Mouse (Mus musculus) embryonic facial prominence, embryonic 13.5 days (tissue): ENCODE measurements at regions not wholly inside any gene's neighbourhood (a gene's known extent, or its start where the extent isn't known, plus 50 kb on each side); places are given as distances from the start of the nearest gene placed in this dataset.

Experiments
- ATAC-seq: fragments of 200-750 bp; cut with Nextera tagmentation; 2 replicates; pipeline ENCODE4 v1.8.0; 2017; ENCODE audit warnings: low read depth; ENCODE audit not compliant: insufficient number of reproducible peaks, insufficient read depth, low FRiP score, low TSS enrichment
- H3K27ac ChIP-seq: fragments of 300-500 bp; sonication (generic); 2 replicates; pipeline ENCODE4 v1.5.1; 2015; ENCODE audit warnings: moderate library complexity, mild to moderate bottlenecking, inconsistent platforms
- H3K27me3 ChIP-seq: fragments of 300-500 bp; sonication (generic); 2 replicates; pipeline ENCODE4 v1.6.1; 2015; ENCODE audit warnings: mild to moderate bottlenecking, inconsistent platforms
- H3K36me3 ChIP-seq: fragments of 300-500 bp; sonication (generic); 2 replicates; pipeline ENCODE4 v1.6.1; 2015; ENCODE audit warnings: mild to moderate bottlenecking, inconsistent platforms
- H3K4me1 ChIP-seq: fragments of 300-500 bp; sonication (generic); 2 replicates; pipeline ENCODE4 v1.6.1; 2015; ENCODE audit warnings: inconsistent platforms
- H3K4me2 ChIP-seq: fragments of 300-500 bp; sonication (generic); 2 replicates; pipeline ENCODE4 v1.6.1; 2015; ENCODE audit warnings: moderate library complexity, mild to moderate bottlenecking, inconsistent platforms
- H3K4me3 ChIP-seq: fragments of 300-500 bp; sonication (generic); 2 replicates; pipeline ENCODE4 v1.5.1; 2015; ENCODE audit warnings: mild to moderate bottlenecking, inconsistent platforms
- H3K9ac ChIP-seq: fragments of 300-500 bp; sonication (generic); 2 replicates; pipeline ENCODE4 v1.6.1; 2015; ENCODE audit warnings: mild to moderate bottlenecking, inconsistent platforms
- H3K9me3 ChIP-seq: fragments of 300-500 bp; sonication (generic); 2 replicates; pipeline ENCODE4 v1.6.1; 2016; ENCODE audit warnings: inconsistent platforms
- WGBS: fragments of 180-500 bp; shearing (Covaris S2); methylation state at CpG from one replicate; pipeline ENCODE4 v1.1.7; 2015; ENCODE audit warnings: mixed read lengths; 5-methylcytosine and 5-hydroxymethylcytosine counted together

GRCm38 (mm10) chr13:119333915-119334314 is 94.5 kb upstream of the Paip1 start:
- Histone ChIP-seq H3K9me3 (no peaks in the 10 kb centered on the region), H3K4me3 (no peak overlapping the region), H3K36me3 (peaks cover 32% of the 10 kb centered on the region), H3K27ac (no peak overlapping the region), H3K4me2 (no peak overlapping the region), H3K9ac (no peak overlapping the region), H3K27me3 (no peaks in the 10 kb centered on the region), H3K4me1 (no peaks in the 10 kb centered on the region)
- WGBS = 82% methylated on average over 6 of the region's 6 CpGs
- ATAC-seq = peak; percentile 26; the same call in 1 of the 2 replicates

- no peak for ATAC-seq
- WGBS = 95% methylated on average over 5 of the region's 5 CpGs
These were observed 90.5 kb upstream of the Paip1 start for GRCm38 (mm10) chr13:119337861-119338260.

GRCm38 (mm10) chr13:119339016-119339415 is 89.4 kb upstream of the Paip1 start:
- 60% methylated on average over 5 of the region's 5 CpGs for WGBS
- Histone ChIP-seq H3K4me1 (no peaks in the 10 kb centered on the region), H3K36me3 (peaks cover 36% of the 10 kb centered on the region), H3K27me3 (no peaks in the 10 kb centered on the region), H3K27ac (no peak overlapping the region), H3K9ac (no peak overlapping the region), H3K4me2 (no peak overlapping the region), H3K4me3 (no peak overlapping the region), H3K9me3 (no peaks in the 10 kb centered on the region)
- no peak for ATAC-seq

More at GRCm38 (mm10) chr13:119337861-119338260, 90.5 kb upstream of the Paip1 start:
- no peak overlapping the region for H3K27ac ChIP-seq
- H3K9ac ChIP-seq = no peak overlapping the region
- no peak overlapping the region for H3K4me3 ChIP-seq
- H3K9me3 ChIP-seq = no peaks in the 10 kb centered on the region
- H3K4me2 ChIP-seq = no peak overlapping the region
- H3K36me3 ChIP-seq = peaks cover 32% of the 10 kb centered on the region
- H3K4me1 ChIP-seq = no peaks in the 10 kb centered on the region
- H3K27me3 ChIP-seq = no peaks in the 10 kb centered on the region

- Histone ChIP-seq H3K27ac (no peak overlapping the region), H3K27me3 (no peaks in the 10 kb centered on the region)
These were observed 88.6 kb upstream of the Paip1 start for GRCm38 (mm10) chr13:119339762-119340161.

GRCm38 (mm10) chr13:119341833-119342232 is 86.6 kb upstream of the Paip1 start:
- no peak overlapping the region for H3K4me2 ChIP-seq
- H3K9me3 ChIP-seq = no peaks in the 10 kb centered on the region
- peaks cover 28% of the 10 kb centered on the region for H3K36me3 ChIP-seq
- no peak overlapping the region for H3K4me3 ChIP-seq
- no peaks in the 10 kb centered on the region for H3K27me3 ChIP-seq
- no peak for ATAC-seq
- H3K4me1 ChIP-seq = no peaks in the 10 kb centered on the region
- H3K9ac ChIP-seq = no peak overlapping the region
- no peak overlapping the region for H3K27ac ChIP-seq
- WGBS = 31% methylated on average over 2 of the region's 2 CpGs

More at GRCm38 (mm10) chr13:119339762-119340161, 88.6 kb upstream of the Paip1 start:
- 92% methylated on average over 11 of the region's 11 CpGs for WGBS
- Histone ChIP-seq H3K4me2 (no peak overlapping the region), H3K36me3 (peaks cover 36% of the 10 kb centered on the region), H3K9ac (no peak overlapping the region), H3K4me1 (no peaks in the 10 kb centered on the region), H3K4me3 (no peak overlapping the region), H3K9me3 (no peaks in the 10 kb centered on the region)
- ATAC-seq = no peak

GRCm38 (mm10) chr13:119342761-119343160 is 85.6 kb upstream of the Paip1 start:
- Histone ChIP-seq H3K9ac (no peak overlapping the region), H3K4me2 (no peak overlapping the region), H3K9me3 (no peaks in the 10 kb centered on the region), H3K36me3 (peaks cover 20% of the 10 kb centered on the region), H3K27ac (no peak overlapping the region), H3K4me1 (no peaks in the 10 kb centered on the region), H3K27me3 (no peaks in the 10 kb centered on the region), H3K4me3 (no peak overlapping the region)
- no peak for ATAC-seq
- 78% methylated on average over 7 of the region's 7 CpGs for WGBS

GRCm38 (mm10) chr13:119347988-119348387 is 80.4 kb upstream of the Paip1 start:
- H3K36me3 ChIP-seq = peaks cover 23% of the 10 kb centered on the region
- no peaks in the 10 kb centered on the region for H3K27me3 ChIP-seq
- H3K4me1 ChIP-seq = peaks cover 5% of the 10 kb centered on the region
- no peak overlapping the region for H3K4me3 ChIP-seq
- ATAC-seq = no peak
- no peak overlapping the region for H3K4me2 ChIP-seq
- WGBS = 100% methylated on average over 3 of the region's 3 CpGs
- no peaks in the 10 kb centered on the region for H3K9me3 ChIP-seq
- no peak overlapping the region for H3K27ac ChIP-seq
- no peak overlapping the region for H3K9ac ChIP-seq

- peaks cover 5% of the 10 kb centered on the region for H3K4me1 ChIP-seq
- no peaks in the 10 kb centered on the region for H3K9me3 ChIP-seq
- H3K27me3 ChIP-seq = no peaks in the 10 kb centered on the region
- H3K27ac ChIP-seq = no peak overlapping the region
- ATAC-seq = peak; percentile 20; the same call in 1 of the 2 replicates
- no peak overlapping the region for H3K4me3 ChIP-seq
- H3K36me3 ChIP-seq = peaks cover 45% of the 10 kb centered on the region
- no peak overlapping the region for H3K4me2 ChIP-seq
- WGBS = 30% methylated on average over 13 of the region's 13 CpGs
- no peak overlapping the region for H3K9ac ChIP-seq
These were observed 77.1 kb upstream of the Paip1 start for GRCm38 (mm10) chr13:119351346-119351745.

- 0 out of 2 replicates have a peak, but pooled peaks cover 3% of the 10 kb centered on the region for H3K9me3 ChIP-seq
- no peak overlapping the region for H3K9ac ChIP-seq
- WGBS = 79% methylated on average over 3 of the region's 3 CpGs
- no peaks in the 10 kb centered on the region for H3K4me1 ChIP-seq
- peaks cover 63% of the 10 kb centered on the region for H3K36me3 ChIP-seq
- no peaks in the 10 kb centered on the region for H3K27me3 ChIP-seq
- no peak overlapping the region for H3K27ac ChIP-seq
- no peak overlapping the region for H3K4me3 ChIP-seq
- H3K4me2 ChIP-seq = no peak overlapping the region
- ATAC-seq = no peak
These were observed 69.7 kb upstream of the Paip1 start for GRCm38 (mm10) chr13:119358696-119359095.

GRCm38 (mm10) chr13:119363379-119363778 is 65.0 kb upstream of the Paip1 start:
- H3K4me2 ChIP-seq = no peak overlapping the region
- peaks cover 50% of the 10 kb centered on the region for H3K36me3 ChIP-seq
- H3K4me1 ChIP-seq = no peaks in the 10 kb centered on the region
- ATAC-seq = no peak
- H3K9ac ChIP-seq = no peak overlapping the region
- no peak overlapping the region for H3K27ac ChIP-seq
- no peaks in the 10 kb centered on the region for H3K27me3 ChIP-seq
- H3K4me3 ChIP-seq = no peak overlapping the region
- WGBS = 44% methylated on average over 3 of the region's 3 CpGs
- 0 out of 2 replicates have a peak, but pooled peaks cover 3% of the 10 kb centered on the region for H3K9me3 ChIP-seq

GRCm38 (mm10) chr13:119364160-119364559 is 64.2 kb upstream of the Paip1 start:
- peaks cover 57% of the 10 kb centered on the region for H3K36me3 ChIP-seq
- no peak overlapping the region for H3K4me3 ChIP-seq
- no peak overlapping the region for H3K9ac ChIP-seq
- no peak overlapping the region for H3K27ac ChIP-seq
- 0 out of 2 replicates have a peak, but pooled peaks cover 3% of the 10 kb centered on the region for H3K9me3 ChIP-seq
- H3K4me2 ChIP-seq = no peak overlapping the region
- H3K27me3 ChIP-seq = no peaks in the 10 kb centered on the region
- H3K4me1 ChIP-seq = no peaks in the 10 kb centered on the region
- ATAC-seq = no peak
- WGBS = 89% methylated on average over 5 of the region's 5 CpGs

- no peak for ATAC-seq
- no peaks in the 10 kb centered on the region for H3K4me1 ChIP-seq
- no peak overlapping the region for H3K9ac ChIP-seq
- no peaks in the 10 kb centered on the region for H3K27me3 ChIP-seq
- no peak overlapping the region for H3K4me3 ChIP-seq
- no peaks in the 10 kb centered on the region for H3K9me3 ChIP-seq
- H3K4me2 ChIP-seq = no peak overlapping the region
- no peak overlapping the region for H3K27ac ChIP-seq
- peaks cover 56% of the 10 kb centered on the region for H3K36me3 ChIP-seq
- 84% methylated on average over 5 of the region's 5 CpGs for WGBS
These were observed 60.9 kb upstream of the Paip1 start for GRCm38 (mm10) chr13:119367544-119367943.
